Mouse (Mus musculus): ENCODE results near the gene Sorbs2. TPM values are rescaled to one million over a fixed set of nuclear protein-coding genes. Genes with fewer than 3 reads are reported as not detected.

Sorbs2 gene
- total RNA-seq, 1 experiment from 2014 or later = 0.59 TPM

- ATAC-seq (replicated peaks; ENCODE audit: low read depth, poor library complexity, severe bottlenecking) = no peak
These were observed 226.5 kb downstream of the Sorbs2 start for GRCm38 (mm10) chr8:45734071-45734470.

GRCm38 (mm10) chr8:45737266-45737665, 229.7 kb downstream of the Sorbs2 start:
- ATAC-seq (replicated peaks; ENCODE audit: low read depth, poor library complexity, severe bottlenecking) = no peak

- no peak for ATAC-seq (replicated peaks; ENCODE audit: low read depth, poor library complexity, severe bottlenecking)
These were observed 235.7 kb downstream of the Sorbs2 start for GRCm38 (mm10) chr8:45743326-45743725.

- ATAC-seq (replicated peaks; ENCODE audit: low read depth, poor library complexity, severe bottlenecking) = no peak
These were observed 236.2 kb downstream of the Sorbs2 start for GRCm38 (mm10) chr8:45743739-45744138.

GRCm38 (mm10) chr8:45751512-45752502, 244.2 kb downstream of the Sorbs2 start:
- no peak for ATAC-seq (replicated peaks; ENCODE audit: low read depth, poor library complexity, severe bottlenecking)

GRCm38 (mm10) chr8:45755482-45755881, 247.9 kb downstream of the Sorbs2 start:
- ATAC-seq (replicated peaks; ENCODE audit: low read depth, poor library complexity, severe bottlenecking) = no peak

- ATAC-seq (replicated peaks; ENCODE audit: low read depth, poor library complexity, severe bottlenecking) = no peak
These were observed 248.4 kb downstream of the Sorbs2 start for GRCm38 (mm10) chr8:45755972-45756371.

GRCm38 (mm10) chr8:45760622-45761021, 253.0 kb downstream of the Sorbs2 start:
- no peak for ATAC-seq (replicated peaks; ENCODE audit: low read depth, poor library complexity, severe bottlenecking)

- no peak for ATAC-seq (replicated peaks; ENCODE audit: low read depth, poor library complexity, severe bottlenecking)
These were observed 253.5 kb downstream of the Sorbs2 start for GRCm38 (mm10) chr8:45761053-45761452.

GRCm38 (mm10) chr8:45762982-45763689, 255.5 kb downstream of the Sorbs2 start:
- no peak for ATAC-seq (replicated peaks; ENCODE audit: low read depth, poor library complexity, severe bottlenecking)

- peak; percentile 48 for ATAC-seq (replicated peaks; ENCODE audit: low read depth, poor library complexity, severe bottlenecking)
These were observed 256.2 kb downstream of the Sorbs2 start for GRCm38 (mm10) chr8:45763690-45764342.

- peak; percentile 91 for ATAC-seq (replicated peaks; ENCODE audit: low read depth, poor library complexity, severe bottlenecking)
These were observed 258.6 kb downstream of the Sorbs2 start for GRCm38 (mm10) chr8:45766138-45766537.

- ATAC-seq (replicated peaks; ENCODE audit: low read depth, poor library complexity, severe bottlenecking) = no peak
These were observed 267.3 kb downstream of the Sorbs2 start for GRCm38 (mm10) chr8:45774841-45775240.

- ATAC-seq (replicated peaks; ENCODE audit: low read depth, poor library complexity, severe bottlenecking) = no peak
These were observed 267.9 kb downstream of the Sorbs2 start for GRCm38 (mm10) chr8:45775481-45775880.

- ATAC-seq (replicated peaks; ENCODE audit: low read depth, poor library complexity, severe bottlenecking) = no peak
These were observed 268.8 kb downstream of the Sorbs2 start for GRCm38 (mm10) chr8:45776366-45776765.

GRCm38 (mm10) chr8:45776977-45777376, 269.4 kb downstream of the Sorbs2 start:
- ATAC-seq (replicated peaks; ENCODE audit: low read depth, poor library complexity, severe bottlenecking) = no peak

- no peak for ATAC-seq (replicated peaks; ENCODE audit: low read depth, poor library complexity, severe bottlenecking)
These were observed 273.0 kb downstream of the Sorbs2 start for GRCm38 (mm10) chr8:45780585-45780984.

- no peak for ATAC-seq (replicated peaks; ENCODE audit: low read depth, poor library complexity, severe bottlenecking)
These were observed 281.0 kb downstream of the Sorbs2 start for GRCm38 (mm10) chr8:45788610-45789009.

- peak; percentile 42; the same call in 1 of the 2 replicates for ATAC-seq (replicated peaks; ENCODE audit: low read depth, poor library complexity, severe bottlenecking)
These were observed 287.3 kb downstream of the Sorbs2 start for GRCm38 (mm10) chr8:45794847-45795246.

GRCm38 (mm10) chr8:45796331-45796740, 288.7 kb downstream of the Sorbs2 start:
- peak; percentile 56; the same call in 1 of the 2 replicates for ATAC-seq (replicated peaks; ENCODE audit: low read depth, poor library complexity, severe bottlenecking)

Data from common myeloid progenitor, adult 5-6 weeks (primary cell).